Mouse (Mus musculus) left cerebral cortex, adult 11 months (tissue): ENCODE measurements around the gene Gm20696.

Source experiments
- DNase-seq: peaks from one replicate; pipeline ENCODE4 v3.0.0; 2022; ENCODE audit warnings: low spot score

The Gm20696 gene

DNA sequence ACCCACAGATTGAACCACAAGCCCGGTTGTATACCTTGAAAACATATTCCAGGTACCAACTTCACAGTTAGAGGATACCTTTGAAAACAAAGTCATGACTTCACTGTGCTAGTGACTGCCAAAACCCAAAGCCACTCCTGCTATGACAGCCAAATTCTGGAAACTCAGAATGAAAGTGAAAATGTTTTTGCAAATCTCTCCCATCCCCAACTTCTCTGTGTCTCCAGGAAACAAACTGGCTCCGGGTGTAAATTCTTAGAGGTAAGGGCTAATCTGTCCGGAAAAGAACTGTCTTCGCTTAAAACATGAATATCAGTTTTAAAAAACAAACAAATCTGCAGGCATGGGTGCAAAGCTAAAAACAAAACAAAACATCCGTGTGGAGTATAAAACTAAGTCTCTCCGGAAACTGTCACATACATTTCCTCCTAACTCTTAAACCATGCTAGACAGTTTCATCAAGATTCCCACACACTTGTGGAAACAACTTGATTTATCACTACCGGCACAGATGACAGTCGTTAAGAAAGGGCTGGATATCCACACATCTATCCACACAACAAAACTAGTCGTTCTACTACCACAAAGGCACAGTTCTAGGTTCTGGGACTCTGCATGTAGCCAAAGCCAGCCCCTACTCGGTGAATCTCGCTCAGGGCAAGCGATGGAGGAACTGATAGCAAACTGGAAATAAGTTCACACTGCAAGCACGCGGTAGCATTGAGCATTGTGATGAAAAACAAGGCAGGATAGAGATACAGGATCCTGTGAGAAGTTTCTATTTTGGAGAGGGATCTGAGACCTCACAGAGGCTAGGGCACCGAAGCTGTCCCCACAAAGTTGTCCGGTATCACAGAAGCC, 910 bp downstream of the Gm20696 start:
- DNase-seq: no peak

DNA sequence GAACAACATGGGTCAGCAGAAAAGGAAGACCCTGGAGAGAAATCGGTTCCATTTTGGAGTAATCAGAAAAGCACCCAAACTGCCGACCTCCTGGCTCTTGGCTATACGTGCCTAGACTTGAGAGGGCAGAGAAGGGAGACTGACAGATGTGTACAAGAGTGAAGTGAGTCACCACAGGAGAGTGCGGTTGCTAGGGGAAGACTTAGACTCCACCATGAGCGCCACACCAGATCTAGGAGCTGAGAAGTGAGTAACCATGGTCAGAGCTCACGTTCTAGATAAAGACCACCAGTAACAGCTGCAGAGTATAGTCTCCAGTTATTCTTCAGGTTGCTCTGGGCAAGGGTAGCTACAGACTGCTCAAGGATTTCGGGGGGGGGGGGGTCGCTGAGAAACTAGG, 3.4 kb downstream of the Gm20696 start:
- DNase-seq: no peak

DNA sequence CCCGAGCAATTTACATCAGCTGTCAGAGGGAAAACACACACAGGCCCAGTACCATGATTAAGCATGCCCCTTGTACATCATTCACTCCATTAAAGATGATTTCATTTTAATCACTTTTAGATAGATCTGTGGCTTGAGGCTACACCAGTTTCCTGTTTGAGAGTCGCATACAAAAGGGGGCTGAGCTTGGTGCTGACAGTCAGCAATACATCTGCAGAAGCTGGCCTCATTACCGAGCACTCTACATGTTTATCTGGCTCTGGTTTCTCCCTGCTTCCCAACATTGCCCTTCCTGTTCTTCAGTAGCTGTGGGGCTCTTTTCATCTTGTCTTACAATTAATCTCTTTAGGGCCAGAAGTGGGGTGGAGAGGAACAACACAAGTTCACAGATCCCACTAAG, 6.2 kb downstream of the Gm20696 start:
- DNase-seq: no peak

DNA sequence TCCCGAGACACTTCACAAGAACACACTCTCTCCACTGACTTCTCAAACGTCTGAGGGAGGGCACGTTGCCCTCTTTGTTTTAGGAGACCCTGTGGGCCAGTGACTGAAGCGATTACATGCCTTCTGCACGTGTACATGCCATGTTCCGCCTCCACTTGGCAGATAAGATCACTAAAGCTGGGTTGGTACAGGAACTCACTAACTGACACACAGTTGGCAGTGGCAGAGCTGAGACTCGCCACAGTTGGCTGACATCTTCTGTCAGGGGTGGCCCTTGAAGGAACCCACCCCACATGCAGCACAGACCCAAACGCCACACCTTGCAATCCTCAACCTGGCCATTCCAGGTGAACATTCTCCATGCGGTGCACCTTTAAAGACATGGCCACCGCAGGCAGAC, 8.0 kb downstream of the Gm20696 start:
- no peak for DNase-seq

DNA sequence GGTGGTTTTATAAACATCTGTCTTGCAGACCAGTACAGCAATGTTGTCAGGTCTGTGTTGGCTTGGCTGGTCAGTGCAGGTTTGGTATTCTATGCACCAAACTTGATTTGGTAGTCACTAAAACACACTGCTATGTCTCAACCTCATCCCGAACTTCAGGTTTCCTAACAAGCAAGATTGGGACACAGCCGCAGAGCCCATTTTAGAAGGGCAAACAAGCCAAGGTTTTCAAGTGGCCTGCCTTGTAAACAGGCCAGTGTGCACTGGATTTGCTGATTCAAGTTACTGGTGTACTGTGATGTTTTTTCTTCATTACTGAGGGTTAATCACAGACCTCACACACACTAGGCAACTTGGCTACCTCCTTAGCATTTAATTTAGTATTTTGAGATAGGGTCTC, 10.5 kb downstream of the Gm20696 start:
- no peak for DNase-seq

DNA sequence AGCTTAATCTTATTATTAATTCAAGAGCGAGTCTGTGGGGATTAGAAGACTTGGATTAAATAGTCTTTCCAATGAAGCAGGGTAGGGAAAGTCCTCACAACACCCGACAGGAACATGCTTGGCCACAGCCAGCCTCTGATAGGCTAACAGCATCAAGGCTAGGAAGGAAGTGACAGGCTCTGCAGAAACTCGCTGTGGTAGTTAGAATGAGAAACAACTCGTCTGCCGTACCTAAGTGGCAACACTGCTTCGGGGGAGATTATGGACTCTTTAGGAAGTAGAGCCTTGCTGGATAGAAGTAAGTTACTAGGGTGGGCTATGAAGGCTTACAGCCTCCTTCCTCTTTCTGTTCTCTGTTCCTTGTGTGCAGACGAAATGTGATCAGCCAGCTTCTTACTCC, 11.1 kb downstream of the Gm20696 start:
- DNase-seq: no peak

DNA sequence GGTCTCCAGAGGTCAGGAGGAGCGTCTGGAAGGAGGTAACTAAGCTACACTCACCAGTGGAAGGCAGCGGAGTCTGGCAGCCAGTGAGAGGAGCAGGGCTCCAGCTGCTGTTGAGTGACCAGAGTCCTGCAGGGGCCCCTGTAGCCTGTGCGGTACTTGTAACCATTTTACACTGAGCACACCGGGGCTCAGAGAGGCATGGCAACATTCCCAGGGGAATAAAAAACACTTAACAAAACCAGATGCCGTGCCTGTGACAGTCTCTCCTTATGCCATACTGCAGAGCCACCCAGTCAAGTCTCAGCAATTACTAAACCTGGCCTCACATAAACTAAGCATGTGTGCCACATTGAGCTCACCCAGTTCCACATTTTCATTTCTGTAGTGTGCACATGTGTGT, 12.3 kb downstream of the Gm20696 start:
- no peak for DNase-seq

DNA sequence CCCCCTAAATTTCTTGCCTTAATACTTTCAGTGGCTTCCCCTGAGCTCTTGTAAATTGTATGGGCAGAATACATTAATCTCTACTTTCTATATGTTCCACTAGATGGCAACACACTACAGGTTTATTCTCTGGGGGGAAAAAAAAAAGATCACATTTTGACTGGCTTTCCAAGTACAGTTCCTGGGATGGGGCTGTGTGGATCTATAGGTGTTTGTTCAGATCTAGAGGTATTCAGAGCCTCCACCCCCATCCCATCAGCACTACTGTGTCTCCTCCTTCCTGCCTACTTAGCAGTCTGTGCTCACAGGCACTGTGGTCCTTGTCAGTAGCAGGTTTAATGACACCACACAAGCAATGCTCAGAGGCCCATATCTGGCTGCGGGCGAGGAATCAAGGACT, 14.3 kb downstream of the Gm20696 start:
- DNase-seq: no peak

DNA sequence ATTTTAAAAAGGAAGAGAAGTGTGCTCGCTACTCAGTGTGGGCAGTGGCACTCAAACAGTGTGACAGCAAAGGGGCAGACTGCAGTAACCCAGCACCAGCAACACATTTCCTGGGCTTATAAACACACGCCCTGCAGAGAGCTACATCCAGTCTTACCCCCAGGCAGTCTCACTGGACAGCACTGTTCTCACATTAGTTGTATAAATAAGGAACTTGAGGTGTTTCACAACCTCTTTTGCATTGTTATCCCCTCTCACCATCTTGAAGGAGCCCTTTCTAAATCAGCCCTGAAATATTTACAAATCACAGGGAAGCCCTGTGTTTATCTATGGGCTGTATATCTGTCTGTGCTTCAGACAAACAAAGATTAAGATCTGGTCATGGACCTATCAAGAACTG, 17.3 kb downstream of the Gm20696 start:
- DNase-seq: no peak

DNA sequence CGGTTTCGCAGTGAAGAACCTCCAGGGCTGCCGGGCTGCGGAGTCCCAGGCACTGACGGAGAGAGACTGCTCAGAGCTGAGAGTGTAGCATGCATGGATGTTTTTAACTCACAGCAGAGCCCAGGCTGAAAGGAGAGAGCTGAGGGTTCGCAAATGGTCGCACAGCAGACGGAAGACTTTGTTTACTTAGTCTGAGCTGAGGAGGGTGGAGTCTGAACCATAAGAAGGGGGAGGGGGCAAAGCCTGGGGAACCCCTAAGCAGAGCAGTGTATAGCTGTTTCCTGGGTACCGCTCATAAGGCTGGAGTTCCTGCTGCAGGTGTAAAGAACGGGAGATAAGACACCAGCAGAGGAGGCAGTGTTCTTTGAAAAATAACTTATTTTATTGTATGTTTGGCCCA, 20.3 kb downstream of the Gm20696 start:
- no peak for DNase-seq

DNA sequence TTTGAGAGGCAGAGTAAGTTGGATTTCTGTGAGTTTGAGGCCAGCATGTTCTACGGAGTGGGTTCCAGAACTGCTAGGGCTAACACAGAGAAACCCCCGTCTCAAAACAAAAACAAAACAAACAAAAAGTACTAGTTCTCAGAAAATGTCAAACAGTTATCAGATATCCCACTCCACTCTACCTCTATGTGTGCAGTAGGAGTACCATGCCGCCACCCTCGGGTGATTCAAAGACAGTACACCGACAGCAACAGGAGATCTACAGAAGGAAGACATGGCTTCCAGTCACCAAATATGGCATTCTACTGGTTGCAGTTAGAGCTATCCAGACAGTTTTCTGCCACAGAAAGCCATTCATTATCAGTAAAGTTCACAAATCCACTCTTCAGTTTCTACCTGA, 21.7 kb downstream of the Gm20696 start:
- DNase-seq: no peak

DNA sequence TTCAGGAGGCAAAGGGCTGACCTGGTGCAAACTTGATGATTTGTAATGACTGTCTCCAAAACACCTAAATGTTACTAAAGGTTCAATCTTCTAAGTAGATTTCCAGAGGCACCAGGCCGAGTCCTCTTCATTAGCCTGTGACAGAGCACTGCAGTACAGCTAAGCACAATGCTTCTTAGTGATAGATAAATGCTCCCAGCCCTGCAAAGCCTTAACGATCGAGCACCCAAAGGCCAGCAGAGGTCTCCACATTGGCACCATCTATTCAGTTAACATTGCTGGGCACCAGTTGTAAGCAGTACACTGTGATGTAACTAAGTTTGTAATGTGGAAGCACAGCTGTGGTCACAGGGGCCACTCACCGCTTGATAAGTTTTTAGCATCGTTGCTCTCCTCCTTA, 22.2 kb downstream of the Gm20696 start:
- no peak for DNase-seq

DNA sequence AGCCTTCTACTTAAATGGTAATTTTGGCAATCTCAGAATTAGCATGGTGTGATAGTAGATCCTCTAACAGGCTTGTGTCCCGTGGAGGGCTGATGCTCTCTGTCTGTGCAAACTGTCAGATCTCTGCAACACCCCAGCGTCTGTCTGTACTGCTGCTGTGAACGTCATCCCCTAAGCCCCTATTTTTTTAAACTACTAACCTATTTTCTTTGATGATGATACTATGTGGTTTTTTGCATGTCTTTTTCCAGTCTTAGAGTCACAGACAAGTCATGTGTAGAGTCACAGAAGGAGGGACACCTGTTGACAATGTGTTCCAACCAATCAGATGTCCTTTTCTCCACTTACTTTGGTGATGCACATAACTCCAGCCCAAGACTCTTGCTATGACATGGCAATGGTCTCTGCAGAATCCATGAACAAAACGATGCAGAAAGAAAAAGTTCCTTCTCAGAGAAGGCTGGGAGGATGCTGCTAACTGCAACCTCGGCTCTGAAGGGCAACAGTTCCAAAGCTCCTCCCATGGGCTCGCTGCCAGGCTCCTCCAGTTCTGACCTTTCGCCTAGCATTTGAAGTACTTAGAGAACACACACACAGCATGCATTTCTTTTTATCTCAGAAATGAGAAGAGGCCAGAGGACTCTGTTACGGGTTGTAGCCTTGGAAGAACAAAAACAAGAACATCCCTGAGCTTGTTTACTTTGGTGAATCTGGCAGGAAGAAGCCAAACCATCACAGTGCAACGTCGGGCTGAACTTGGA, 23.0 kb downstream of the Gm20696 start:
- DNase-seq: no peak

DNA sequence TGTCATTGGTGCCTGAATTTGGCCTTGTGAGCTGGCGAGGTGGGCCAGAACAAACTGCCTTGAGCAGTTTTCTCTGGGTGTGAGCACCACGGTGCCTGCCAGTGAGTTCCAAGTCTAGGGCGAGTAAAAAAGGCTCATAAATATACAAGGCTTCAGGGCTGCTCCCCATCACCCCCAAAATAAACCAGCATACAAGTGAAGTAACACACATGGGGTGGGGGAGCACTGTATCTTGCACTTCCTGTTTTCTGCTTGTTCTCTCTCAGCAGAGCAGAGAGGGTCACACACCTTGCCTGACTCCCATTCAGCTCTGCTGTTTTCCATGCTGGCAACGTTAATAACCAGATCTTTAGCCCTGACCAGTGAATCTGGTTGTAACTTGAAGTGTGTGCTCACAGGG, 29.1 kb downstream of the Gm20696 start:
- no peak for DNase-seq

DNA sequence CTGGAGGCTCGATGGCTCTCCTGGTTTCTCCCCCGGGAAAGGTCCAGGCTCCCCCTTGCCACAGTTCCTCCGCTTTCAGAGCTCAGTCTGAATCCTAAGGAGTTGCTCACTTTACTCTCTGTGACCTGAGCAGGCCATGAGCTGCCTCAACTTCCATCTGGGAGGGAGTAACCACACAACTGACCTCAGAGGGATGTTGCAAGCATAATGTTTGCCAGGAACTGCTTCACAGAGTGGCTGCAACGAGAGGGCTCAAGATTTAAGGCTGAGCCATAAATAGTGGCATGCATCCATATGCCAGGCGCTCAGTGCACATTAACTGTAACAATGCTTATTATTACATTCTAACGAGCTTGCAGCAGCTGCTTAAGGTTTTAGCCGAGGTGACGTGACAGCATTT, 29.8 kb downstream of the Gm20696 start:
- DNase-seq: no peak

DNA sequence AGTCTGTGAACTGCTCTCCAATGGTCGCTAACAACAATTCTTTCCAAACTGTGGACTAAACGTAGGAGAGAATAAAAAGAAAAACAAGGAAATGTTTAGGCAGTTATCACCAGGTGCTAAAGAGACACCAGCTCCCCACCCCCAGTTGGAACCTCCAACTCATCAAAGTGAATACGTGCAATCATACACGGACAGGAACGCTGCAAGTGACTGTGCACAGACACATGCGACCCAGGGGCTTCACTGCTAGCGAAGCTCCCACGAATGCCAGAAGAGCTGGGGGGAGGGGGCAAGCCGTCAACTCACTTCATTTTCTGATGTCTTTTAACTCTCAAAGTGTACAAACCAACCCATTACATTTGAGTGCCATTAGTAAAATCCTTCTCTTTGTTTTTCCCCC, 30.5 kb downstream of the Gm20696 start:
- DNase-seq: no peak

DNA sequence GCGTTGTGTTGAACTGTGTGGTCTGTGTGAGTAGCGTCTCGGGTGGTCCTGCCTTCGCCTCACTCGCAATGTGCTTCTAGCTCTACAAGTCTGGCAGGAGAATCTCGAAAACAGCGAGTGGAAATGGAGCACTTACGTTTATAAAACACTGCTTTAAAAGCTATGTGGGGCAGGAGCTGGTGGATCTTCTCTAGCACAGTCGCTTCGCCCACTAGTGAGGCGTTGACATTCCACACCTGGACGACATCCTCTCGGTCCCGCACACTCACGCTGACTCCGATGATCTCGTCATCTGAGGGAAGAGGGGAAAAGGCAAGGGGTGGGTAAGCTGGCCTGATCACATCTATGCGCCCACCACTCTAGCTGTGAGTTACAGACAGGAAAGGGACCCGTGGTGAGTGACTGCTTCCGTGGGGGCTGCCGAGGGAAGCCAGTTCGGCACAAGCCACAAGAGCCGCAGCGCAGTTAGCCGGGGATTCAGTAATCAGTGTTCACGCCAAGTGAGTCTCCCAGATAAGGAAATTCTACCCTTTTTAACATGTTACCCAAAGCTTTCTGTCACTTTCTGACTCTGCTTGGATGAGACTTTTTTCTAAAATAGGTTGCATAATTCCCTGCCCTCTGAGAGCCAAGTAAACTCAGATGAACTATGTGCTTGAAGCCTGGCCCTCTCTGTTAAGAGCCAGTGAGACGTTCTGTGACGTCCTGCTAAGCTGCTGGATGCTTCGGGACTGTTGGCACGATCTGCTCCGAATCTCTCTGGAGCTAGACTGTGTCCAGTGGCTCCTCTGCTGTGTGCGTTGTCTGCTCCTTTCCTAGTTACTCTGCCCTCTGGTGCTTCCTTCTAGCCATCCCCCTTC, 34.2 kb downstream of the Gm20696 start:
- no peak for DNase-seq

DNA sequence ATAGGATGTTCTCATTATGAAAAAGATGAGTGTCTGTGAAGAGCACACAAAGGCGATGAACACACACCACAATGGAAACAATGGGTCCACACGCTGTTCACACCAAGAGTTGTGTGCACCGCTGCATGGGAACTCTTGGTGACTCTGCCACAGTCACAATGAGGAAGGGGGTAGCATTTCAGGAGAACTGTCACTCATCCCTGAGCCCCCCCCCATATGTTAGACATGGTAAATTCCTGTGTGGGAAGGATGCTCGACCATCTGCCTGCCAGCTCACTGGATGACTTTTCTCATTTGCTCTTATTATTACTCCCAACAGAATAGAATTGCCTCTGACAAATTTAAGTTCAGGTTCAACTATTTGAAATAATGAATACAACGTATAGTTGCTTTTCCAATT, 35.0 kb downstream of the Gm20696 start:
- DNase-seq: no peak

DNA sequence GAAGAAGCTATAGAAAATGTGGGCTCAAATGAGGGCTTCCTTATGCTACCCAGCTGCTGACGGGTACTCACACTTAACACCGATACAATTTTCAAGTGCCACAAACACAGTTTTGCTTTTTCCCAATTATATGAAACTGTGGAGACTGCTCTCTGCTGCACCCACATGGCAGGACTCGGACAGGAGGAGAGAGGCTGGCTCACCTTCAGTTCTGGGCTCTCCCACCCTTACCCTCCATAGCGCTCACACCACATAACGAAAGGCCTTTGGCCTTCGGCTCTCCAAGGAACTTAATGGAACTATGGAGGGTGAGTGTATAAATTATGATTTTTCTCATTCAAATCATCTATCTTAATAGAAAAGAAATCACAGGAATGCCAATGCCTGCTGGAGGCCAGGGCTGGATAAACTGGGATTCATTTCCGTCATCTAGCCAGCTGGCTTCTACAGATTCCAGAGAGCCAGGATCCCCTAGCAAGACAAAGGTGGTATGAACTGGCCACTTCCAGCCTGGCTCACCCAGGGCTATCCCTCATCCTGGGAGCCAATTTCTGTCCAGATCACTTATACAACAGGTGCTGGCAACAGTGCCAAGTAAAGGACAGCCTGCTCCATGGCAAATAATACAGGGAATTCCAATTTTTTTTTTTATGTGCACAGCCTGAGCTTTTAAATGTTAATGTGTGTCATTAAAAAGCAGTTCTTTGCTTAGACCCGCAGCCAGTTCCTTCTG, 36.7 kb downstream of the Gm20696 start:
- DNase-seq: no peak

DNA sequence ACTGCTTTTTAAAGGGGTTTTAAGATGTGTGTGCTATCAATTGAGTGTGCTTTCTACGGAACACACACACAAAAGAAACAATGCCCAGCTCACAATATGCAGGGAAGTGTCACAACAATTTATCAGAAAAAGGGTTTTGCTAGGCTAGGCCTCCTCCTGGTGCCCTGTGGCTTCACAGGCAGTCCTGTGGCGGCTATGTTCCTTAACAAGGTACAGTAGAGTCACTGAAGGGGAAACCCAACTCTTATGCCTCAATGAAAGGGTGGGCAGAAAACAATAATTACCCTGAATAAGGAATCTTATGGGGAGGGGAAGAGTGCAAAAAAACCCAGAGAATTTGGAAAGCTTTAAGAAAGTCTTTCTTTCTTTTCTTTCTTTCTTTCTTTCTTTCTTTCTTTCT, 40.2 kb downstream of the Gm20696 start:
- no peak for DNase-seq

DNA sequence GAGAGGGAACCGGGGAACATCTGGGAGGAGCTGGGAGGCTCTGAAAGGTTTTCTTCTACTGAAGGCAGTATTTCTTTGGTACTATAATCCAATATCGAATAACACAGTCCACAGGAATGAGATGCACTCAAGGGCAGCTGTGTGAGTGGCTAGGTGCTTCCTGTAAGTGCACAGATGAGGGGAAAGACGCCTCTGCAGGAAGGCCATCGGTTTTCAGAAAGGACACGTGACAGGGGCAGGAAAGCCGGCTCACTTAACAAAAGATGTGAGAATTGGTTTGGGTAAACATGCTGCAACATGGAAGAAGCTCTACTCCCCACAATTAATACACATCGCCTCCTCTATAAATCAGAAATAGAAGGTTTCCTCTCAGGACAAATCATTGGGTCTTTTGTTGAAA, 40.8 kb downstream of the Gm20696 start:
- DNase-seq: no peak

DNA sequence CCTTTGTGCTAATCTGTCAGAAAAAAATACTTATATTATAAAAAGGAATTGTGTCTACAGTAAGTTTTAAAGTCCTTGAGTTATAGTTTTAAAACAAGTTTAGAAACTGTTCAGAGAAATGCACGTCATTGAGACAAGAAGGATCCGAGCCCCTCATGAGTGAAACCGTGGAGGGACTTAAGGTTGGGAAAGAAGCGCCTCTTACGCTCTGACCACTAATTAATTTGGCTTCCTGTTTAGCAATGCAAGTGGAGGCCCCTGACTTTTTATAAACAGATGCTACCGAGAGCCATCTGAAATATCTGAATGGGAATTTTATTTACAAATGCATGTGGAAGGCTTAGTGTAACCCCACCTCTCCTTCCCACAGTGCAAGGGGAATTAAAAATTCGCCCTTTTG, 41.3 kb downstream of the Gm20696 start:
- DNase-seq: no peak
